Mouse (Mus musculus): ENCODE results near the gene Sgpp1. TPM values are rescaled to one million over a fixed set of nuclear protein-coding genes. Genes with fewer than 3 reads are reported as not detected.
A peak's percentile ranks its signal among the peaks of the same experiment; 100 is the strongest.

Gene Sgpp1
- polyA plus RNA-seq (2015; fragmentation: Nextera tagmentation; extraction: Ambion mirVana), result 36.2 and 40.7 TPM in 2 replicates

GRCm38 (mm10) chr12:75735246-75736200 is at the start of gene Sgpp1:
Sgpp1 (minus strand) TSS chr12:75735729.
- no peaks in the 10 kb centered on the region for H3K9me3 ChIP-seq
- peak within 1 kb of the TSS; percentile 84 for H3K27ac ChIP-seq
- H3K27me3 ChIP-seq, result no peaks in the 10 kb centered on the region
- whole genome bisulfite sequencing, result under 1% methylated on average over 91 of the region's 105 CpGs
- H3K4me1 ChIP-seq, result peaks cover 7% of the 10 kb centered on the region; the same call in 1 of the 2 replicates
- H3K4me2 ChIP-seq, result peak within 1 kb of the TSS; percentile 94
- H3K36me3 ChIP-seq, result no peaks in the 10 kb centered on the region
- H3K9ac ChIP-seq, result peak within 1 kb of the TSS; percentile 90
- ATAC-seq (ENCODE audit: insufficient number of reproducible peaks, low FRiP score, low TSS enrichment, low read depth), result peak; percentile 93
- H3K4me3 ChIP-seq, result peak within 1 kb of the TSS; percentile 83

GRCm38 (mm10) chr12:75784271-75784751 is 48.8 kb upstream of the Sgpp1 start:
- H3K4me3 ChIP-seq, result no peak overlapping the region
- no peak overlapping the region for H3K9ac ChIP-seq
- H3K9me3 ChIP-seq, result no peaks in the 10 kb centered on the region
- no peaks in the 10 kb centered on the region for H3K27me3 ChIP-seq
- H3K27ac ChIP-seq, result no peak overlapping the region; the same call in 1 of the 2 replicates
- 82% methylated on average over 2 of the region's 2 CpGs for WGBS
- no peaks in the 10 kb centered on the region for H3K4me1 ChIP-seq
- ATAC-seq (ENCODE audit: insufficient number of reproducible peaks, low FRiP score, low TSS enrichment, low read depth), result no peak
- H3K4me2 ChIP-seq, result no peak overlapping the region
- H3K36me3 ChIP-seq, result no peaks in the 10 kb centered on the region

- H3K27me3 ChIP-seq, result no peaks in the 10 kb centered on the region
- H3K4me3 ChIP-seq, result no peak overlapping the region
- H3K27ac ChIP-seq, result no peak overlapping the region
- H3K9ac ChIP-seq, result no peak overlapping the region
- no peaks in the 10 kb centered on the region; the same call in 1 of the 2 replicates for H3K9me3 ChIP-seq
- no peak for ATAC-seq (ENCODE audit: insufficient number of reproducible peaks, low FRiP score, low TSS enrichment, low read depth)
- H3K36me3 ChIP-seq, result no peaks in the 10 kb centered on the region
- H3K4me2 ChIP-seq, result no peak overlapping the region
- 74% methylated on average over 7 of the region's 7 CpGs for WGBS
- no peaks in the 10 kb centered on the region for H3K4me1 ChIP-seq
Measured at GRCm38 (mm10) chr12:75781995-75782394, 46.5 kb upstream of the Sgpp1 start.

DNA sequence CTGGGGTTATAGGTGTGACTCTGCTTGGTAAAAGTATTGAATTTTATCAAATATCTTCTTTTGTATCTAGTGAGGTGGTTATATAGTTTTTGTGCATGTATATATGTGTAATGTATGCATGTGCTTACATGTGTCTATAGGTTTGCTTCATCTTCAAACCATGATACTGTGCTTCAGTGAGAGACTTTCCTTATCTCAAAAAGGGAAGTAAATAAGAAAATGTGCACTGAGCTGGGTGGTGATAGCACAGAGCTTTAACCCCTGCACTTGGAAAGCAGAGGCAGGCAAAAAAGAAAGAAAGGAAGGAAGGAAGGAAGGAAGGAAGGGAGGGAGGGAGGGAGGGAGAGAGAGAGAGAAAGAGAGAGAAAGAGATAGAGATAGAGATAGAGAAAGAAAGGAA is 45.9 kb upstream of the Sgpp1 start:
- no peaks in the 10 kb centered on the region for H3K27me3 ChIP-seq
- no peak for ATAC-seq (ENCODE audit: insufficient number of reproducible peaks, low FRiP score, low TSS enrichment, low read depth)
- H3K27ac ChIP-seq, result no peak overlapping the region
- no peaks in the 10 kb centered on the region for H3K36me3 ChIP-seq
- H3K9ac ChIP-seq, result no peak overlapping the region
- H3K4me2 ChIP-seq, result no peak overlapping the region
- no peaks in the 10 kb centered on the region for H3K4me1 ChIP-seq
- H3K4me3 ChIP-seq, result no peak overlapping the region
- no peaks in the 10 kb centered on the region; the same call in 1 of the 2 replicates for H3K9me3 ChIP-seq

GRCm38 (mm10) chr12:75772424-75773034 is 37.0 kb upstream of the Sgpp1 start:
- H3K36me3 ChIP-seq, result no peaks in the 10 kb centered on the region
- H3K9me3 ChIP-seq, result no peaks in the 10 kb centered on the region

DNA sequence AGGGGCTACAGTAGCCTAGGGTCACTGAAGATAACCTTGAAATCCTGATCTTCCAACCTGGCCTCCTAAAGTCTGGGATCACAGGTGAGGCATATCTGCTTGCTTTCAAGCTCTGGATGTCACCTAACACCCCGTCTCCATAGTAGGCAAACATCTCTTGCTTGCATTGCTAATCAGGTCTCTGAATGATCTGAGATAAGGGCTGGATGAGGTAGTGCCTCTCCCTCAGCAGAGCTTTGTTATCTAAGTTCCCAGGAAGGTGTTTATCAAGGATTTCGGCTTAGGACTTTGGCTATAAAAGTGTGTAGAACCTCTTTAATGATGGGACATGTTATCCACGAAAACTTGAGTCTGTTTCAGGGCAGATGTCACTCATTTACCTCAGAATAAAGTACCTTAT is 35.9 kb upstream of the Sgpp1 start:
- H3K27ac ChIP-seq, result no peak overlapping the region
- no peaks in the 10 kb centered on the region for H3K27me3 ChIP-seq
- H3K36me3 ChIP-seq, result no peaks in the 10 kb centered on the region
- WGBS, result 44% methylated on average over 3 of the region's 3 CpGs
- no peak for ATAC-seq (ENCODE audit: insufficient number of reproducible peaks, low FRiP score, low TSS enrichment, low read depth)
- H3K4me2 ChIP-seq, result no peak overlapping the region
- H3K4me1 ChIP-seq, result peaks cover 5% of the 10 kb centered on the region; the same call in 1 of the 2 replicates
- H3K9me3 ChIP-seq, result no peaks in the 10 kb centered on the region
- H3K9ac ChIP-seq, result no peak overlapping the region
- H3K4me3 ChIP-seq, result no peak overlapping the region

More at GRCm38 (mm10) chr12:75772424-75773034, 37.0 kb upstream of the Sgpp1 start:
- Histone ChIP-seq H3K4me2 (no peak overlapping the region), H3K9ac (no peak overlapping the region), H3K4me1 (no peaks in the 10 kb centered on the region), H3K27me3 (no peaks in the 10 kb centered on the region), H3K4me3 (no peak overlapping the region), H3K27ac (no peak overlapping the region)
- WGBS, result 20% methylated on average over 3 of the region's 3 CpGs
- ATAC-seq (ENCODE audit: insufficient number of reproducible peaks, low FRiP score, low TSS enrichment, low read depth), result no peak

- Histone ChIP-seq H3K4me2 (no peak overlapping the region), H3K27ac (no peak overlapping the region), H3K4me3 (no peak overlapping the region), H3K9me3 (no peaks in the 10 kb centered on the region), H3K4me1 (peaks cover 5% of the 10 kb centered on the region; the same call in 1 of the 2 replicates), H3K36me3 (no peaks in the 10 kb centered on the region), H3K9ac (no peak overlapping the region), H3K27me3 (no peaks in the 10 kb centered on the region)
- 34% methylated on average over 8 of the region's 8 CpGs for WGBS
- no peak for ATAC-seq (ENCODE audit: insufficient number of reproducible peaks, low FRiP score, low TSS enrichment, low read depth)
Measured at GRCm38 (mm10) chr12:75766885-75767317, 31.4 kb upstream of the Sgpp1 start.

- H3K9me3 ChIP-seq, result no peaks in the 10 kb centered on the region
- H3K9ac ChIP-seq, result no peak overlapping the region
- no peaks in the 10 kb centered on the region for H3K27me3 ChIP-seq
- H3K36me3 ChIP-seq, result no peaks in the 10 kb centered on the region
- H3K4me2 ChIP-seq, result no peak overlapping the region
- ATAC-seq (ENCODE audit: insufficient number of reproducible peaks, low FRiP score, low TSS enrichment, low read depth), result no peak
- no peak overlapping the region for H3K4me3 ChIP-seq
- H3K27ac ChIP-seq, result no peak overlapping the region
- peaks cover 5% of the 10 kb centered on the region; the same call in 1 of the 2 replicates for H3K4me1 ChIP-seq
- WGBS, result 36% methylated on average over 6 of the region's 6 CpGs
Measured at GRCm38 (mm10) chr12:75766395-75766794, 30.9 kb upstream of the Sgpp1 start.

DNA sequence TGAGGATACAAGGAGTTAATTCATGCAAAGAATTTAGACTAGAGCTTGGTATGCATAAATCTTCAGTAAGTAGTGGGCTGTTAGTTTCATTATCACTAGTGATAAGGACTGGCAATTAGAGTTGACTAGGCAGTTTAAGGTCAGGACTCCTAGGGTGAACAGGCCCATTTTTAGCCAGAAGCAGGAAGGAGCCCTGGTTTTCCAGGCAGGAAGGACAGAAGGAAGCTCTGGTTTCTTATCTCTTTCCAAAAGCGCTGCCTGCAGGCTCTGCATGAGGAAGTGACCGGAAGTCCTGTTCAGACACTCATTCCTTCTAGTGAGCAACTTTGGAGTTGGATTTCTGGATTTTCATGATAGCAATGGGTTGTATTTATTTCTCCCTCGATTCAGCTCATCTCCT is 30.2 kb upstream of the Sgpp1 start:
- H3K27ac ChIP-seq, result no peak overlapping the region
- no peak overlapping the region for H3K9ac ChIP-seq
- H3K4me1 ChIP-seq, result peaks cover 5% of the 10 kb centered on the region; the same call in 1 of the 2 replicates
- 69% methylated on average over 3 of the region's 3 CpGs for WGBS
- no peak overlapping the region for H3K4me3 ChIP-seq
- no peaks in the 10 kb centered on the region for H3K27me3 ChIP-seq
- no peaks in the 10 kb centered on the region for H3K36me3 ChIP-seq
- no peaks in the 10 kb centered on the region for H3K9me3 ChIP-seq
- ATAC-seq (ENCODE audit: insufficient number of reproducible peaks, low FRiP score, low TSS enrichment, low read depth), result no peak
- H3K4me2 ChIP-seq, result no peak overlapping the region

- Histone ChIP-seq H3K4me1 (no peaks in the 10 kb centered on the region), H3K27ac (no peak overlapping the region), H3K4me2 (no peak overlapping the region), H3K9me3 (no peaks in the 10 kb centered on the region), H3K36me3 (no peaks in the 10 kb centered on the region), H3K27me3 (no peaks in the 10 kb centered on the region), H3K9ac (no peak overlapping the region), H3K4me3 (no peak overlapping the region)
- no peak for ATAC-seq (ENCODE audit: insufficient number of reproducible peaks, low FRiP score, low TSS enrichment, low read depth)
- 83% methylated on average over 2 of the region's 2 CpGs for WGBS
Measured at GRCm38 (mm10) chr12:75756387-75756786, 20.9 kb upstream of the Sgpp1 start.

DNA sequence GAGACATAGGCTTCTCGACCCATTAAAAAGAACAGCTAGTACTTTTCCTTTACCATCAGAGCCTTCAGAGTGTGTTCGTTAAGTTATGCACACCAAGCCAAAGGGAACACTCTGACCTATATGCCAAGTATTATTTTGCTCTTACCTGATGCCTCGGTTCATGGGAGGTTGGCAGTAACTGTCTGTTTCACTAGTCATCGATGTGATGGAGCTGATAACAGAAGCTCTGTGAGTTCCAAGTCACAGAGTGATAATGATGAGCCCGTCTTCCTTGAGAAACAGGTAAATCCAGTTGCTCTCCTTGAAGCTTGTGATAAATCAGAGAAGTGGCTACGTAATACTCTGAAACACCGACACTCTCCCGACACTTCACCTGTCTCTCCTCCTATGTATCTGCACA is 18.2 kb upstream of the Sgpp1 start:
- H3K4me3 ChIP-seq, result no peak overlapping the region
- no peak overlapping the region for H3K4me2 ChIP-seq
- no peak for ATAC-seq (ENCODE audit: insufficient number of reproducible peaks, low FRiP score, low TSS enrichment, low read depth)
- H3K9me3 ChIP-seq, result no peaks in the 10 kb centered on the region
- no peak overlapping the region for H3K27ac ChIP-seq
- no peaks in the 10 kb centered on the region for H3K36me3 ChIP-seq
- H3K4me1 ChIP-seq, result no peaks in the 10 kb centered on the region
- H3K9ac ChIP-seq, result no peak overlapping the region
- WGBS, result 73% methylated on average over 8 of the region's 8 CpGs
- no peaks in the 10 kb centered on the region for H3K27me3 ChIP-seq

GRCm38 (mm10) chr12:75752077-75752476 is 16.5 kb upstream of the Sgpp1 start:
- WGBS, result 69% methylated on average over 3 of the region's 3 CpGs
- Histone ChIP-seq H3K4me1 (no peaks in the 10 kb centered on the region), H3K27me3 (no peaks in the 10 kb centered on the region), H3K36me3 (no peaks in the 10 kb centered on the region), H3K27ac (no peak overlapping the region), H3K9me3 (no peaks in the 10 kb centered on the region), H3K4me2 (no peak overlapping the region), H3K9ac (no peak overlapping the region), H3K4me3 (no peak overlapping the region)
- no peak for ATAC-seq (ENCODE audit: insufficient number of reproducible peaks, low FRiP score, low TSS enrichment, low read depth)

Data from limb, embryonic 15.5 days (tissue).